Mouse (Mus musculus) lung, postnatal 10 days (tissue): ENCODE data around the gene Lcn12.
A peak's percentile ranks its signal among the peaks of the same experiment; 100 is the strongest.

ENCODE experiments used
- DNase-seq: peaks from one replicate; pipeline ENCODE4 v3.0.0; 2021

Lcn12 gene

DNA sequence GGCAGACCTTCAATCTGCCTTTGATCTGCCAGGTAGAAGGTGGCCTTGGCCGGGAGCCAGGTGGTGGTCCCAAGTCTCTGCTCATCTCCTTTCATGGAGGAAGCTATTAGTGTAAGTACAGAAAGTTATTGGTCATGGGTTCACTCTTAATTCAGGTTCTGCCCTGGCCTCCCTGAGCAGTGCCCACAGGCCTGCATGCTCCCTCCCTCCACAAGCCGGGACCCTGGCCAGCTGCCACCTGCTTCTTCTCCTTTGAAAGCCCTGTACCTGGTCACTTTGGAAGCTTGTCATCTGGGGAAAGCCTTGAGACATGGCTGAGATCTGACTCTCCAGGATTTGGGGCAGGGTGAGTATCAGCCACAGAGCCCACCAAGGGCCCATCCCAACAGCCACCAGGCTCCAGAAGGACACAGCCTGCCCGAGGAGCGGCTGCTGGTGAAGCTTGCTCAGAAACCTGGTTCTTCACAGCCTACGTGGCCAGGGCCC is at the start of gene Lcn12:
Lcn12 (minus strand) TSS at position 436 of the 486 bp plus-strand sequence.
- no peak for DNase-seq

DNA sequence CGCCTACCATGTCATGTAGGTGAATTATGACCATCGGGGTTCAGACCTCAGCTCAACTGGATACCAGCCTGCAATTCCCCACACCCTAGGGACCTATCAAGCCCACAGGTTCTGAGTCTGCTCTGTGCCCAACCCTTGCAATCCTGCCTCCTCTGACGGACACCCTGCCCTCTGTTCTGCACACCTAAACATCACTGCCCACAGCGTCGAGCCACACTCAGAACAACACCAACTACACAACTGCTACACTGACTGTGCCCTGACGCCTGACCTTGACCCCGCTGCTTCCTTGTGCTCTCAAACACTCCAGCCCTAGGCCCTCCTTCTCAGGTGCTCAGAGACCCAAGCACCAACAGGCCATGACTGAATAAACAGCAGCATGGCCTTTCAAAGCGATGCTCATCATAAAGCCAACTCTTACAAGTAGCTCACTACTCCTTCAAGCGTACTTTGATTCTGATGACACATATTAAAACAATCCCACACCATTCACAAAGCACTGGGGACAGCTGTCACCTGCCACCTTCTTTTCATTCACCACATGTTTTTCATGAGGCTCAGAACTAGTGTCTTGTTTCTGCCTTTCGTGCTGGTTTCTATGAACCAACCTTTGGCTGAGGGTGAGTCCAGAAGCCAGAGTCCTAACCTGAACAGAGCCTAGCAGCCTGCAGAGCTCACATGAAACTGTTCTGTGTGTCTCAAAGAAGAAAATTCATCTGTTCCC is 48.1 kb upstream of the Lcn12 start:
- DNase-seq: no peak

- no peak for DNase-seq
Observed at GRCm38 (mm10) chr2:25540541-25540948, 46.8 kb upstream of the Lcn12 start.

DNA sequence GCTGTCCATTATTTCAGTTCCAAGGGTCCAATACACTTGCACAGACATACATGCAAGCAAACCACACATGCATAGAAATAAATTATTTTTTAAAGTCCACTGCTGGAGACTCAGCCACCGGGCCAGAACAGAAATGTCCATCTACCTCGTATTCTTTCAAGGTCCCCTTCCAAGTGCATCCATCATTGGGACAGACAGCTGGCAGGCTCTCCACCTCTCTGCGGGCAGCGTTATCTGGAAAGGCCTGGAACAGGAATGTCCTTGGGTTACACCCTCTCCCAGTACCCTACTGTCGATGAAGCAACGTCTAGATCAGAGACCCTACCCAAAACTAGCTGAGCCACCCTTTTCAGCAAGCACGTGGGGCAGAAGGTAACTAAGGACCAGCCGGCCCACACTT is 42.8 kb upstream of the Lcn12 start:
- no peak for DNase-seq

DNA sequence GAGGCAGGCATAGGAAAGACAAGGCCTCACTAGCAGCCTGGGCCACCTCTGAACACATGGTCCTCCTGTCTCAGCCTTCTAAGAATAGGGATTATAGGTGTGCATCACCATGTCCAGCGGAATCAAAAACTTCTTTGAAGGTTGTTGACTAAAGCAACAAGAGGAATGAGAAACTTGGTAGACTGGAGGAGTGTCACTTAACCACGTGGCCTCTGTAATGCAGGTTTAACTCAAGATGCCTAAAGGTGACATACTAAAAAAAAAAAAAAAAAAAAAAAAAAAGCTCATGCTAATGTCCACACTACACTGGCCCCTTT is 41.1 kb upstream of the Lcn12 start:
- DNase-seq: no peak

GRCm38 (mm10) chr2:25534178-25534865 is 40.6 kb upstream of the Lcn12 start:
- peak; percentile 80 for DNase-seq

DNA sequence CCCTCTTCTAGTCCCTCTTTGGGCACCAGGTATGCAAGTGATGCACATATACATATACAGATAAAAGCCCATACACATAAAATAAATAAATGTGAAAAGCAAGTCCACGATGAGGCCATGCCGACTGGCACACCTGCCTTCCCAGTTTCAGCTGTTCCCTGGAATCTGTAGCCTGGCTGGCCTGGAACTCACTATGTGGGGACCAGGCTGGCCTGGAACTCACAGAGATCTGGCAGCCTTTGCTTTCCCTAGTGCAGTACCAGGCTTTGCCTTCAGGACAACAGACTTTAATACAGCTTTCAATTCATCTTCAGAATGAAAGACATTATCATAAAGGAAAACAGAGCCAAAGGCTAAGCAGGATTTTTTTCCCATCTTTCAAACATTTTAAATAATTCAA is 40.0 kb upstream of the Lcn12 start:
- no peak for DNase-seq

GRCm38 (mm10) chr2:25526510-25527302 is 33.0 kb upstream of the Lcn12 start:
- DNase-seq: no peak

- no peak for DNase-seq
Observed at GRCm38 (mm10) chr2:25509912-25510311, 16.2 kb upstream of the Lcn12 start.

DNA sequence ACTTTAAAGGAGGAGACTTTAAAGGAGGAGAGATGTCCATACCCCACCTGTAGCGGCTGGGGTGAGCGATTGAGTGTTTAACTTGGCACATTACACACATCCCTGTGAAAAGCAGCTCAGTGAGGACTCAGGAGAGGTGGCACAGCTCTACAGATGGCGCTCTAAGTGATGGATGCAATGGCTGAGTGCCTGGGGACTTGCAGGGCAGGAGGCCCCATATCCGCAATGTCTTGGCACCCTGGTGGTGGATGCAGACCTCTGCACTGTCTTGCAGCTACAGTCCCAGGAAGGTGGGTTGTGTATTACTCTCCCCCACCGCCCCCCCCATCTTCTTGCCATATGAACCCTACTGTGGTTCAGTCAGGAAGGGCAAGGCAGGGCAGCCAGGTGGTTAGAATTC is 13.3 kb upstream of the Lcn12 start:
- peak; percentile 54 for DNase-seq

GRCm38 (mm10) chr2:25505860-25506259 is 12.1 kb upstream of the Lcn12 start:
- DNase-seq: no peak

GRCm38 (mm10) chr2:25505000-25505399 is 11.3 kb upstream of the Lcn12 start:
- DNase-seq: no peak

- no peak for DNase-seq
Observed at GRCm38 (mm10) chr2:25504538-25504937, 10.8 kb upstream of the Lcn12 start.

DNA sequence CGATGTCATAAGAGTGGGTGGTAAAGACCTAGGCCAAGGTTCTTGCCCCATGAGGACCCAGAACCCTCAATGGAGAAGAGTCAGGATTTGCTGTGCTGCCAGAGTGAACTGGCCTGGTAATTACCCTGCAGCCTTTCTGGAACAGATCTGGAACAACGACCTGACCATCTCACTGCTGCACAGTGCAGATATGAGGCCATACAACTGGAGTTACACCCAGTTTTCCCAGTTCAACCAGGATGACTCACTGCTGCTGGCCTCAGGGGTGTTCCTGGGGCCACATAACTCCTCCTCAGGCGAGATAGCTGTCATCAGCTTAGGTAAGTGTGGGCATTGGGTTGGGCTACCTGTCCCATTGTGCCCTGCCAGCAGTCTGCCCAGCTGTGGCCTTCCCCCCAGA is 9.0 kb upstream of the Lcn12 start:
- DNase-seq: no peak

- no peak for DNase-seq
Observed at GRCm38 (mm10) chr2:25501593-25502486, 8.1 kb upstream of the Lcn12 start, which contains the start of gene C8g. Gene C8g (minus strand): TSS chr2:25501719.

GRCm38 (mm10) chr2:25500576-25501405 is 7.1 kb upstream of the Lcn12 start, which contains the start of gene Fbxw5:
Gene Fbxw5 (plus strand): TSS chr2:25500750.
- DNase-seq: peak; percentile 92

DNA sequence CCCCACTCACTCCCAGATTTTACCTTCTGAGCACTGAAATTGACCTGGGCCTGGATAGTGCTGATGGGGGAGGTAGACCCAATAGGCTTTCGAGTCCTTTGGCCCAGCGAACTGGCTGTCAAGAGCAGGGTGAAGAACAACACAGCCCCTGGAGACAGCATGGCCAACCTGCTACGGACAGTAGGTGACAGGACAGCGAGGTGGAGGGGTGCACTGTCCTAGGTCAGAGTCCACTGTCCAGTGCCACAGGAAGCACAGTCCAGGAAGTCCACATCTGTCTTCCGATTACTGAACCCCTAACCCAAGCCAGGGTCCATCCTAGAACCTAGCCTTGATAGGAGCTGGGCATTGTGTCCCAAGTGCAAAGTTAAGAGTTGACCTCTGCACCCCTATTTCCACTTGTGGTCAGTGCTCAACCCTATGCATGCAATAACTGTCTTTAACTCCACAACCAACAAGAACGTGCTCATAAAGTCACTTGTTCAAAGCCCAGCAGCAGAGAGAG is 6.4 kb upstream of the Lcn12 start:
- DNase-seq: no peak

DNA sequence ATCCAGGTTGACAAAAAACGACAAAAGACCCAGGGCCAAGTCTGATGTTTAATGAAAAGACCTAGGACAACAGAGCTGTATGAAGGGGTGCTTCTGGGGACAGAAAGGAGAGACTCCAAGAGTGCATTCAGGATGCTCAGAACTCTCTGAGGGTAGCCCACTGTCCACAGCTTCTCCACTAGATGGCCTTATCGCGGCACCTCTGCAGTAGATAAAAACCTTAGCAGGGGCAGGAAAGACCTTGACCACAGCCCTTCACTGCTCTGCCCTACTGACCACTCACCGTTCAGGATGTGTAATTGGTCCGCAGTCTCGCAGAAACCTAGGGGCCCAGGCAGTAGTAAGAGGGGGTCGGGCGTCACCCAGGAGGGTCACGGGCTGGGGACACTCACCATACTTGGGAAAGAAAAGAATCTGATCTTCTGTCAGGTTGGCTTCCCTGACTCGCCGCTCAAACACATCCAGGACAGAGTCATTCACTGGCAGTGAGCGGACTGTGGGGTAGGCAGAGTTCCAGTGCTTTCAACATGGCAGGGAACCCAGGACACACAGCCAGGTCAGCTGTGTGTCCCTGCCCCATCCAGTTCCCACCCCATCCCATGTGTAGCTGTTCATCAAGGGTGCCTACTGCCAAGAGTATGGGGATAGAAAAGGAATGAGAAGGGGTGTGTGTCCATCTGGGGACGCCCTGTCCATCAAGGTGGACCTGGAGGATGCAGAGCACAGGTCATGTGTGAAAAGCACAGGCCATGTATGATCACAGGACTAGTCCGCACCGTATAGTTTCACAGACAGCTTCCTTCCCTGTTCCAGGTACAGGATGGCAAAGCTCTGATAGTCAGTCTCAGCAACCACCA is 5.1 kb upstream of the Lcn12 start:
- DNase-seq: no peak

DNA sequence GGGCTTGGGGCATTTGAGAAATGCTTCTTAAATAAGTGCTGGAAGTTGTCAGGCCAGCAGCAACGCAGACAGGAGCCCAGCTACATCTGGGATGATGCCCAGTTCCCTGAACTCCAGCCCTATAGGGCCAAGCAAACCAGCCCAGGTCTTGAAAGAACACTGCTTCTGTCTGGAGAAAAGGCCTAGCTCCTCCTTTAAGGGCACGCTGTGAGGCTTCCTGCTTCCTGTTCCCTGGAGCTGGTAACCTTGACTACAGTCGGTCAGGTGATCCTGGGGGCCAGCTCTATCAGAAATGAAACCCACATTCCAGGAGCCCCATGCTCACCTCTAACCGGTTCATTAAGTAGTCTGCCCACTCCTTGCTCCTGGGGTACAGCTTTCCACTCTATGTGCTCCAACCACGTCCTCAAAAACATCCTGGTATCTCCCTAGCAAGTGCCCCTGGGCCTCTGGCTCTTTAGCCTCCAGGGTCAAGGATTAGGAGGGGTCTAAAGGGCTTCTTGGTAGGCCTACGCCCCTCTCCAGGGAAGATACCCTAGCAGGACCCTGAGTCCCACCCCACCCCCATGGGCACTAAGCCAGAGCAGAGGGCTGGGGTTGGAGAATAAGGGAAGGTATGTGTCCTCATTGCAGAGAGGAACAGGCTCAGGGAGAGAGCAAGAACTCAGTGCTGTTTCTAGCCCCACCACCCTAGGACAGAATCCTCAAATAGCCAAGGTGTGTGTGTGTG is 4.3 kb upstream of the Lcn12 start:
- DNase-seq: peak; percentile 25

DNA sequence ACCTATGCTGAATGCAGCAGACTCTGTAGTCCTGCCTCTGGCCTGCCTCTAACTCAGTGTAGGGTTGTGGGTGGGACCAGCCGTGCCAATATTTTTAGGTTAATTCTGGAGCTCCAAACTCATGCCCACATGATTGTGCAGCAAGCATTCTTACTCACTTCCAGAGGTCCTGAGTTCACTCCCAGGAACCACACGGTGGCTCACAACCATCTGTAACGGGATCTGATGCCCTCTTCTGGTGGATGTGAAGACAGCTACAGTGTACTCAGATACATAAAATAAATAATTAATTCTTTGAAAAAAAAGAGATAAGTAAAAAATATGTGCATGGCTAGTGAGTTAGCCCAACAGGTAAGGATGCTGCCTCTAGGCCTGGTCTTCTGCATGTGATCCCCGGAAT is 2.8 kb upstream of the Lcn12 start:
- DNase-seq: peak; percentile 41
